Mouse (Mus musculus): Measurements from ENCODE around the gene Gtf2f2.
"Not testable (repeated sequence)": the region's sequence is repeated elsewhere in the genome, so short reads cannot be mapped to it uniquely, and the experiment has no call there.

Gene Gtf2f2

DNA sequence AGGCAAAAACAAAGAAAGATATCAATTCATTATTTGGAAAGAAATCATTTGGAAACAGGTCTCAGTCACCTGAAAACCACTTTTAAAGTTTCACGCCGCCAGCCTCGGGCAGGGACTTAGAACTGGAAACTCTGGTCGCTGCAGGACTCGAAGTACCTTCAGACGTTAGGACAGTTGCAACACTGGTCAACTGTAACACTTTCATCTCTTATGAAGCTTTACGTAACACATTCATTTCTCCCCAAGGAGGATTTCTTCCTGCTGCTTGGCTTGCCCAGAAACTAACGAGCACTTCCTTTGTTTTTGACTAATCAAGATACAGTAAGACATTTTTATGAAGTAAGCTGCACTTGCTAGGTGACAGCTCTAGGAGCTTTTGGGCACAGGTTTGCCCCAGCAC, 103.7 kb downstream of the Gtf2f2 start:
- no peak for DNase-seq

DNA sequence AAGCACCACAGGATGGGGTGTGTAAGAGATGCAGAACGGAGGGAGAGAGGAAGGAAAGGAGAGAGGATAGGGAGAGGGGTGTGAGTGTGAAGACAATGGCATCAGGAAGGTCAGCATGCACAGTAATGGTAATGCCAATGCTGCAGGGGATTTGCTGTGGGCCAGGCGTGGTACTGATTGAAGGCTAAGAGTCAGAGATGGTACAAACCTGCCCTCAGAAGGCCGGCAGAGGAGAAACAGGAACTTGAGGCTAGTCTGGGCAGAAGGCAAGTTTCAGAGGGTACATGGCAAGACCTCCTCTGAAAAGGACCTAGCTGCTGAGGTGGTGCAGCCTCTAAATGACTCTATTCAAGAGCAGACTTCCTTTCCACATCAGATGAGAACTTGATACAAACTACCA, 105.7 kb downstream of the Gtf2f2 start:
- DNase-seq = no peak

DNA sequence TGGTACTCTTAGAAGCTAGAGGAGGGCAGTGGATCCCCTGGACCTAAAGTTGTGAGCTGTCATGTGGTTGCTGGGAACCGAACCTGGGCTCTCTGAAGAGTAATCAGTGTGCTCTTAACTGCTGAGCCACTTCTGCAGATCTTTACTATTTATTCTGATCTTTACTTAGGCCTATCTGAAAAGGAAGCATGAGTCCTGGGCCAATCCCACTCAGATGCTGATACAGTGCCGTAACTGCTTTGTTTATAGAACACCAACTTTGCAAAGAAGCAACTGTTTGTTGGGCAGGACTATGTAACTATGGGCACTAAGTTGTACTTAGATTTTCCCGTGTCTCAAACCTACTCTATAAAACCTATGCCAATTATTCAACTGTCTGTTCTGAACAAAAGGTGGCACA, 107.5 kb downstream of the Gtf2f2 start:
- DNase-seq = no peak

DNA sequence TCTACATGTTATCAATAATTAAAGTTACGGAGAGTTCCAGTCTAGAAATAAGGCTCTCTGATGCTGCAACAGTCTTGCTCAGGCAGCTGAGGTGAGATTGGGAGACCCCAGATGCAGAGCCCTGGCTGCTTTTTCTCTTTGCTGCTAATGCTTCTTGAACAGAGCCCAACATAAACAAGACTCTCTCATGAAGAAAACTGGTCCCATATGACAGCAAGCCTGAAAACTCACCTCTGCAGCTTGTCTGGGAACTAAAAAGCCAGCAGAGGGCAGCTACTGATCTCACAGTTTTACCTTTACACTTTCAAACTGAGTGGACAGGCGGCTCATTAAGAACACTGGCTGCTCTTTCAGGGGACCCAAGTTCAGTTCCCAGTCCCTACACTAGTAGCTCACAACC, 108.7 kb downstream of the Gtf2f2 start:
- no peak for DNase-seq

DNA sequence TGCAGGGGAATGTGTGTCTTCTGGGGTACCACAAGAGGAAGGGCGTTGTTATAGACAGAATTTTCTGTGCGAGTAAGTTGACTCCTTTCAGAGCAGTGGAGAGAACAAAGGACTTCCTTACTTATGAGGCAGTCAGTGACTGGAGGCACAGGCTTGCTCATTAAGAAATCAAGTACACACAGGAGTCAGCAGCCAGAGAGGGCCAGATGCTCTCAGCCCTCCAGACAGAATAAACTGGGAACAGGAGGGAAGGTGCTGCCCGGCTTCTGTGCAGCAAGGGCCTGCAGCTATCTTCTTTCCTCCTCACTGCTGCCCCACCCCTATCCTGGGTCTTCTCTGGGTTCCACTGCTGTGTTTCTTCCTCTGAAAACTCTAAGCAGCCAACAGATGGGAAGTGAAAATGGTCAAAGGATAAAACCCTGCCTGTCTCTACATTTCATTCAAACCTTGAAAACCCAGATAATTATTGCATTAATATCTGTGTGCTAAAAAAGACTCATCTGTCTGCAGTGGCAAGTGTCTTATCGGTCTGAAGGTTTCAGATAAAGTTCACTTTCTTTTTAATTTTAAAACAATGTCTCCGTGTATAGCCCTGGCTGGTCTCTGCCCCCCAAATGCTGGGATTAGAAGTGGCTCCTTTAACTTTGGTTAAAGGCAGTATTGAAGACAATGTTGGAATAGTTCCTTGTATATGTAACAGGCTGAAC, 109.7 kb downstream of the Gtf2f2 start:
- DNase-seq = no peak

DNA sequence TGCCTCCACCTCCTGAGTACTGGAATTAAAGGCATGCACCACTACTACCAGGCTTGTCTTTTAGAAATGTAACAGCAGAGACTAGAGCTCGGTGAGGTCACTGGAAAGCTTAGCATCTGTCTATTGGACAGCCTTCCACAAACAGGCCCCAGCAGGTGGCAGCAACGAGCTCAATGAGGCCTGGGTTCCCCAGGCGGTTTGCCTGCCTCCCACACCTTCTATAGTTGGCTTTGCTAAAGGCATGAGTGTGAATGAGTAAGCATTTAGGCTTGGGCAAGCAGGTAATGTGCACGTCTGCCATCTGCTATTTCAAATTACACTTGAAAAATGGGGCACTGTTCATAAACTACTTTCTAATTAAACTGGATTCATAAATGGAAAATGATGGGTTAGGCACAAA, 111.1 kb downstream of the Gtf2f2 start:
- peak; percentile 84 for DNase-seq

DNA sequence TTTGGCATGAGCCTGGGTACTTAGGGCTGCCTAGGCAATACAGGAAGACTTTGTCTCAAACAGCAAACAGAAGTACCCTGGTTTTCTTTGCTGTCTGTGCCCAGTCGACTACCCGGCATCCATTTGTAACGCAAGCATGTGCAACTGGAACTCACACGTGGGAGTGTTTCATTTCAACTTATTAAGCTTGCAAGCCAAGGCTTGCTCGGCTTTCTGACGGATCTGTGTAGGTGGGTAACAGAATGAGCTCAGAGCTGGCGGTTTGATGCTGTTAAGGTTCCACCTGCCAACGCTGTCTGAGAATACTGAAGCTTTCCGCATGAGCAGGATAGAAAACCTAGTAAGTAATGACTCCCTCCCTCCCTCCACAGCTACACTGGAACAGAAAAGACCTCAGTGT, 118.5 kb downstream of the Gtf2f2 start:
- no peak for DNase-seq

DNA sequence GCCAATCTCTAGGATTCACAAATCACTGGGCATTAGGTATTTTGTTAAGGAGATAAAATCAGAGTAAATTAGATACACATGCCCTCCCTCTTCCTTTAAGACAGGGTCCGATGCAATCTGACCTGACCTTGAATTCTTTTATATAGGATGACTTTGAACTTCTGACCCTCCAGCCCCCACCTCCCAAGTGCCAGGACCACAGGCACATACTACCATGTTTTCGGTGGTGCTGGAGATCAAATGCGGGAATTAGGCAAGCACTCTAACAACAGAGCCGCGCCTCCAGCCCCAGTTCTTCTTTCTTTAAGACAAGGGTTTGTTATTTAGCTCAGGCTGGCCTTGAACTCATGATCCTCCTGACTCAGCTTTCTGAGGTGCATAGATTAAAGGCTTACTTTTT, 126.8 kb downstream of the Gtf2f2 start:
- DNase-seq = no peak

DNA sequence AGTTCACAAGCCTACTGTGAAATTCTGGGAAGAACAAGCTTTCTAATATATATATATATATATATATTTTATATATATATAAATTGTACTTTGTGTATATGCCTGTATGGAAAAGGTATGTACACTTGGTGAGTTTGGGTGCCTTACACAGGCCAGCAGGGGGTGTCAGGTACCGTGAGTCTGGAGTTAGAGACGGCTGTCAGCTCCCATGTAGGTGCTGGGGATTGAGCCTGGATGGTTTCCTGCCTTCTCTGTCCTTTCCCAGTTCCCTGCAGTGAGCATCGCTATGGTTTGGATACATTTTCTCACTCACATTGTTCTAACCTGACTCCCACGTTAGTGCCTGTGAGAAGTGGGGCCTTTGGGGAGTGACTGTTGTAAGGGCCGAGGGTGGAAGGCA, 127.3 kb downstream of the Gtf2f2 start:
- DNase-seq = no peak

DNA sequence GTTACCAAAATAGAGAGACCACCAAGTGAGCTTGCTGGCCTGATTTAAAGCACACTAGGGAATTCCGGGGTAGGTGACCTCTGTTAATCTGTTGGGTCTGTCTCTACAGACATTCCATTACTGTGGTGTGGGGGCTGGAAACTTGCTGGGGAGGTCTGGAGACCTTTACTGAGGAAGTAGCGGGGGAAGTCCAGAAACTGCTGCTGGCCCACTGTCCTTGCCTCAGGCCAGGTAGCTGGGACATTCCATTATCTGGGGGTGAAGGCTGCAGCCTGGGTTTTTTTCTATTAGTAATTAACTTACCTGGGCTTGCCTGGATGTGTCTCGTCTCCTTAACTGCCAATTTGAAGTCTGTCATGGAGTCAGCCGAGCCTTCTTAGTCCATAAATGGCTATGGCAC, 128.8 kb downstream of the Gtf2f2 start:
- DNase-seq = no peak

DNA sequence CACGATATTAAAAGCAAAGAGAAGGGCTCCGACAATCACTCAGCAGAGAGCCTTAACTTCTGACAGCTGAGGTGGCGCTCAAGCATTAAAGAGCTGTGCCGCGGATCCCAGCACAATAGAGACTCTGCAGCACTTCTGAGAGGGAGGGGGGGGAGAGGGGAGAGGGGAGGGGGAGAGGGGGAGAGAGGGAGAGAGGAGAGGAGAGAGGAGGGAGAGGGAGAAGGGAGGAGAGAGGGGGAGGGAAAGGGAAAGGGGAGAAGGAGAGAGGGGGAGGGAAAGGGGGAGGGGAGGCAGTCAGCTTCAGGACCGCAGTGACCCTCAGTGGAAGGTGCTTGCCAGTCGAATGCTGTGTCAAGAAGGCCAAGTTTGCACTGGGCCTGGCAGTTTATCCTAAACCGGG, 131.7 kb downstream of the Gtf2f2 start:
- DNase-seq = peak; percentile 70

DNA sequence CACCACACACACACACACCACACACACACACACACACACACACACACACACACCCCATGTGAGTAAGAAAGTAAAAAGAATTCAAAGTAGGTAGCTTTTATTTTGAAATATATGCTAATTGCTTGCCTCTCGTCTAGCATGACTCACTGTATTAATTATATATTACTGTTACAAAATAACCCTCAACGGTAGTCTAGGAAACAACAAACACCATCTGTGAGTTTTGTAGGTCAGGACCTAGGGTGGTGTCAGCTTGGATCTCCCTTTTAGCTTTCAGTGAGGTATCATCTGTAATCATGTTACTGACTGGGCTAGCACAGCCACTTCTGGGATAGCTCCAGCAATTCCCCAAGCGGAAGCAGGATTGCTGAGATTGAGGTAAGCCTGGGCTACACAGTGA, 133.4 kb downstream of the Gtf2f2 start:
- peak; percentile 59 for DNase-seq

DNA sequence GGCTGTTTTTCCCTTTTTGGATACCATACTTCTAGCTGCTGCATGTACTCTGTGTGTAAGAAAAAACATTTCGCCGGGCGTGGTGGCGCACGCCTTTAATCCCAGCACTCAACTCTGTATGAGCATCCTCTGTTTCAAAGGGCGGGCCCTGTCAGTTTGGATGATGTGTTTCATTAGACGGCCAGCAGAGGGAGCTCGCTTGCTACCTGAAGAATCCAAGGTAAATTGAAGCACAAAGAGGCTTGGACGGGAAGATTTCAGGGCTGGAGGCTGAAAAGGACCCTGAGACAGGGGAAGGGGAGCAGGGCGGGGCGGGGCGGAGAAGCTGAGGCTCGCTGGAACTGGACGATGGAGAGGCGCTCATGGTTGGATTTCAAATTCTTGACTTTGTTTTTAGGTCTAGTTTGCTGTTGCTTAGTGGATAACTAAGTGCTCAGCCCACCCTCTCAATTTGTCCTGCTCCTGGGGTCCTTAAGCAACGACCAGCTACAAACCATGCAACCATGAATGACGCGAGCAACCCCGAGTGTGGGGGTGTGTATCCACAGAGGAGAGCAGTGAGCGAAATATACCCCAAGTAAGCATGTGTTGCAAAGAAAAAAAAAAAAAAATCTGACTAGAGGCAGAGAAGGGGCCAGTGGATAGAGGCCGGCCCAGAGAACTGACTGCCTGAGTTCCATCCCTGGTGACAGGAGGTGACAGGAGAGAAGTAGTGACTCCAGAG, 134.2 kb downstream of the Gtf2f2 start:
- peak; percentile 90 for DNase-seq

DNA sequence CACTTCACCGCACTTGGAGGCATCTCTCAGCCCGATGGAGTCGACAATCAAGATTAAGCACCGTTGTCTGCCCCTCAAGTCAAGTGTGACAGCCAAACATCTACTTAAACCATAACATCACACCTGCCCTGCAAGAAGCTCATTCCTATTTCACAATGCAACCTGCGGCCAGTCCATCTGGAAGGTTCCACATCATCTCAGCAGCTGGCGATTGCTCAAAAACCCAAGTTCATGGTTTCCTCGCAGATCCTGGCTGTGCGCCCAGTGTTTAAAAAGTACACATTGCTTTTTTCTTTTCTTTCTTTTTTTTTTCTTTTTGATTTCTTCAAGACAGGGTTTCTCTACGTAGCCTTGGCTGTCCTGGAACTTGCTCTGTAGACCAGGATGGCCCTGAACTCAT, 137.1 kb downstream of the Gtf2f2 start:
- no peak for DNase-seq

DNA sequence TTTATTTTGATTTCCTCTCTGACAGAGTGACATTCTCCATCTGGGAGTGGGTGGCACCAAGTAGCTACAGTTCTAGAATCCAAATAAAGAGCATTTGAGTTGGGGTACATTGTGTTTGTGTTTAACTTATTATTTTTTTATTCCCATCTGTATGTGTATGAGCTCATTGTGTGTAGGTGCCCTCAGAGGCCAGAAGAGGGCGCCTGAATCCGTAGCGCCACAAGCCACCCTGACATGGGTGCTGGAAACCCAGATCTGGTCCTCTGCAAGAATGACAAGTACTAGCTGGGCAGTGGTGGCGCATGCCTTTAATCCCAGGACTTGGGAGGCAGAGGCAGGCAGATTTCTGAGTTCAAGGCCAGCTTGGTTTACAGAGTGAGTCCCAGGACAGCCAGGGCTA, 138.9 kb downstream of the Gtf2f2 start:
- no peak for DNase-seq

DNA sequence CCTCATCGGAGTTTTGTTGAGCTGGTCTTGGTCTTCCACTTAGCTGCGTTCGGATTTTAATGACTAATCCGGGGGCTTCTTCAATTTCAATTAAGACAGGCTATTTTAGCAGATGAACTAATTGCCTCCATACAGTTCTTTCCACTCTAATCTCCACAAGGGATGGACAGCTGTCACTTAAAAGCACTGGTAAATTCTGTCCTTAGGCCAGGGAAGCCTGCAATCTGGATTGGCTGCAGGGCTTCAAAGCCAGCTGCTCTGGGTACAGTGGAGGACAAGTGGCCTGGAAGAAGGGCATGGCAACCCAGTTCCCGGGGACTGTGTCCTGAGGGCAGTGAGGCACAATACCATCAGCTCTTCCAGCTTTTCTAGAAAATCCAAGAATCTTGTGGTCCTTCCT, 139.6 kb downstream of the Gtf2f2 start:
- DNase-seq = peak; percentile 93

DNA sequence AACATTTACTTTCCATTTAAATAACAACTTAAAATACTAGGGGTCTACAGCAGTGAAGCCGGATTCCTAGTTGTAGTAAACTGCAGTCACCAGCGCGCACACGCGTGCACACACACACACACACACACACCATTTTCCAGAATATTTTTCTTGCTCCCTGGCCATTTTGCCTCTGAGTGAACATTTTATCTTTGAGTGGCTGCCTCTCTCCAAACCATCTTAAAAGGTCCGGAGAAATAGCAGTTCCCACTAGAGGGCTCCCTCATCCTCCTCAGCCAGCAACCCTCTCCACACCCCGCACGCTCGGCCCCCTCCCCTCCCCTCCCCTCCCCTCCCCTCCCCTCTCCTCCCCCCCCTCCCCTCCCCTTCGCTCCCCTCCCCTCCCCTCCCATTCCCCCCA, 140.0 kb downstream of the Gtf2f2 start:
- DNase-seq = peak; percentile 89

DNA sequence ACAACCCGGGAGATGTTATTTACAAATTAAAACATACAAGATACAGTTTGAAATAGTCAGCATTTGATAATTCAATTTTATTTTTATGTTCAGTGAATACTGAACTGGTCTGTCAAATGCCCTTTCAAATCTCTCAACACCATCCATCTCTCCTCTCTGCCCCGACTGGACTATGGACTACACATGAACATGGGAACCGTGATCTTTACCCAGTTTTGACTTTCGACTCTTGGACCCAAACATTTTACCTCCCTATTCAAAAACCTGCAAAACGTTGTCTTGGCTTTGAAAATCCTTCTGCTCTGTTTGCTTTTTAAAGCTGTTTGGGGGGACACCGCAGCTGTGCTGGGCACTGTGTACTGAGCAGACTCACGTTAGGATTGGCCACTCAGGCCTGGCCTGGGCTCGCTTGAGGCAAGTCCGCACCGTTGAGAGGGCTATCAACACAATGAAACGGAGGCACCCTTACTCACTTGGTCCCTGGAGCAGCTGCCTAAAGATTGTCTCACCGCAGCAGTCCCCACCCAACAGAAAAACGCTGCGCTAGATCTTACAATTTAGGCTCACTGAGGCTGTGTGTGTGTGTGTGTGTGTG, 140.8 kb downstream of the Gtf2f2 start:
- DNase-seq = no peak

DNA sequence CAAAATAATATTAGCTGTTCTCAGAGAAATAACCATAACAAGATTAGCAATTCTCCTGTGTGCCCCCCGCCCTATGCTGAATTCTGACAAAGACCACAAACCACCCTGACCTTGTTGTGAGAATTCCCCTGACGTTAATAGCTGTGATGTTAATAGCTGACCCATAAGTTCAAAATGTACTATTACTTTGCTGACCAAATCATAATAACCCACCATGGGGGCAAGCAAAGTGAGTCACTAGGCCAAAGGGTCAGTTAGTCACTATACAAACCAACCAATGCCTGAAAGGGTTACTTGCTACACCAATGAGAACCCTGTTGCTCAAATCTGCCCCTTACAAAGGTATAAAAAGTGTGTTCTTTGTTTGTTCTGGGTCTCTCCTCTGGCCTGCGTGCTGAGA, 142.6 kb downstream of the Gtf2f2 start:
- DNase-seq = not testable (repeated sequence)

DNA sequence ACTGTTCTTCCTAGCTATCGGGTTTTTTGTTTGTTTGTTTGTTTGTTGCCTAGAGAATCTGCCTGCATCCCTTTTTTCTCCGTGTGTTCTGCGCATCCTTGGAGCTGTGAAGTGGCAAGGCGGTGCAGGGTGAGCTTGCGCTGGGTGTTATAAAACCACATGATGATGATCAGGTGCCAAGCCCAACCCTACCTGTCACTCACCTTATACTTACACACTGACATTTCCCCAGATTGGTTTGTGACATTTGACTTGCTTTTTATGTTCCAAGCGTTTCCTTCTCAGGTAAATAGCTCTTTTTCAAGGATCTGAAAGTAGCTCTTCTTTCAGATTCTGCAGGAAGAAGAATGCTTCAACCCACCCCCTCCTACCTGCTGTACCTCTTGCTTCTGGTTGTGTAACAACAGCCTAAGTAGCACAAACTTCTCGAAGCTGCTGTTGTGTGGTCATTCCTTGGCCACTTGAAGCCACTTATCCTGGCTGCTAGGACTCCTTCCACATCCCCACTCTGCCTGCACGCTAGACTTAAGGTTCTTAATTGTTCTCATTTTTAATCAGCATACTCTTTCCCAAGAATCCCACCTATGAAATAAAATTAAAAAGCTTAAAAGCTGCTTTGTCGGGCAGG, 143.8 kb downstream of the Gtf2f2 start:
- DNase-seq = no peak

DNA sequence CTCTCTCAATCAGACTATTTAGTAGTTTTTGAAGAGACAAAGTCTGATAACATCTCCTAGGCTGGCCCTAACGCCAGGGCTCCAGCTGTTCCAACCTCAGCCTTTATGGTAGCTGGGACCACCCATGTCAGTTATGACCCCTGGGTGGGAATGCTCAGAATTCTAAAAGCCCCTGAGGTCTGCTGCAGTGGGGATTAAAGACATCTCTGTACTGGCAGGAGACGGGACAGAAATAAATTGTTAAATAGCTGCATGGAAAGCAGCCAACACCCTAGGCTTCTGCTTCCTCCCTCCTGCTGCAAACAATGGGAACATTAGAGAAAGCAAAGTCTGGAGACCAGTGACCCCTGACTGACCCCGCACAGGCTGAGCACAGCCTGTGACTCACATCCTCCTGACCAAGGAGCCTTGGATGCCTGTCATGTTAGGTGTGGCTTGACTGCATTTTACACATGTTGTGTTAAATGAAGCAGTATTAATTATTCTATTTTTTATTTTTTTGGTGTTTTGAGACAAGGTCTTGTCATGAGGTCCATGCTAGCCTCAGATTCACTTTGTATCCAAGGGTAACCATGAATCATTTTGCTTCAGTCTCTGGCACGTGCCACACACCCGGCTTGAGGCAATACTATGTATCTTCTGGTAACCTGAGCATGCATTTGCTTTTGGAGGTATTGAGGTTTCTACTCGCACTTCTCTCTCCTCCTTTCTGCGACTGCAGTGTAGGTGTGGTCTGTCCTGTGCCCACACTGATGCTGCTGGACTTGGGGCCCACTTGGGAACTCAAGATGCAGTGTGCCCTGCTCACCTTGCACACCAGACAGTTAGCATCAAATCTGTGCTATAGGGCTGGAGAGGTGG, 146.9 kb downstream of the Gtf2f2 start:
- peak; percentile 94 for DNase-seq

DNA sequence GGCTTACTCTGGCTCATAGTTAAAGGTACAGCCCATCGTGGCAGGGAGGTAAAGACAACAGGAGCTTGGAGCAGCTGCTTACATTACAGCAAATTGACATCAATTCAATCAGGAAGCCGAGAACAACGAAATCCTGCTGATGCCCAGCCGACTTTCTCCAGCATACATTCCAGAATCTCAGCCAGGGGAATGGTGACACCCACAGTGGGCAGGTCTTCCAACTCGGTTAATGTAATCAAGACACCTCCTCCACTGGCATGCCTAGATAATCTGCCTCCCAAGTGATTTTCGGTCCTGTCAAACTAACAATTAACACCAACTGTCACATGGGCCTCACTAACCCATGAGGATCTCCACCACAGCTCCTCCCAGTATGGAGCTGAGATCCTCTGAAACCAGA, 148.0 kb downstream of the Gtf2f2 start:
- DNase-seq = no peak

DNA sequence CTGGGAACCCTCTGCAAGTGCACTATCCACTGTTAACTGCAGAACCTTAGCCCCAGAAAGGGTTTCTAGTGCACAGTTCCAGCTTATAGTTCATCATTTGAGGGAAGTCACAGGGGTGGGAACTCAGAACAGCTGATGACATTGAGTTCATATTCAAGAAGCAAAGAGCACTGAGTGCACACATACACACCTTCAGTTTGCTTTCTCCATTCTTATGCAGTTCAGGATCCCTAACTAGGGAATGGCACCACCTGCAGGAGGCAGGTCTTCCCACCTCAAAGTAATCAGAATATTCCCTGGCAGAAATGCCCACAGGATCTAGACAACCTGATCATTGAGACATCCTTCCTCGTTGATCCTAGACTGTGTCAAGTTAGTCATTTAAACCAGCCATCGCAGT, 151.0 kb downstream of the Gtf2f2 start:
- no peak for DNase-seq
